Mouse (Mus musculus): ENCODE measurements around the gene Samd10. TPM values are rescaled to one million over a fixed set of nuclear protein-coding genes. Genes with fewer than 3 reads are reported as not detected.
A peak's percentile ranks its signal among the peaks of the same experiment; 100 is the strongest.

The Samd10 gene
- 61.7 and 61.8 TPM in 2 replicates for polyA plus RNA-seq (2012; rRNA removed)

- H3K27me3 ChIP-seq (ENCODE audit: control insufficient read depth, insufficient read depth, low read length), result no peaks in the 10 kb centered on the region
- peak within 1 kb of the TSS; percentile 80 for H3K4me3 ChIP-seq (ENCODE audit: control insufficient read depth, low read depth, low read length)
- H3K27ac ChIP-seq (ENCODE audit: control insufficient read depth, insufficient read depth, low read depth, low read length), result peak within 1 kb of the TSS; percentile 86
- H3K36me3 ChIP-seq (ENCODE audit: control insufficient read depth, insufficient read depth, low read length), result peaks cover 2% of the 10 kb centered on the region
- TF ChIP-seq POLR2A (IDR thresholded peaks at IDR 0.05; ENCODE audit: control insufficient read depth, low read depth, low read length) (no peak; the same call in 1 of the 2 replicates), CTCF (IDR thresholded peaks at IDR 0.05; ENCODE audit: control insufficient read depth, insufficient read depth, insufficient replicate concordance, low read depth, low read length) (no peak)
- peaks cover 21% of the 10 kb centered on the region for H3K4me1 ChIP-seq (ENCODE audit: control insufficient read depth, insufficient read depth, low read length)
Measured at GRCm38 (mm10) chr2:181598454-181599351, at the start of gene Samd10. Gene Samd10, minus strand, starts transcription at chr2:181599212.

- Histone ChIP-seq H3K4me1 (ENCODE audit: control insufficient read depth, insufficient read depth, low read length) (no peaks in the 10 kb centered on the region), H3K36me3 (ENCODE audit: control insufficient read depth, insufficient read depth, low read length) (no peaks in the 10 kb centered on the region), H3K27ac (ENCODE audit: control insufficient read depth, insufficient read depth, low read depth, low read length) (no peak overlapping the region), H3K27me3 (ENCODE audit: control insufficient read depth, insufficient read depth, low read length) (no peaks in the 10 kb centered on the region), H3K4me3 (ENCODE audit: control insufficient read depth, low read depth, low read length) (no peak overlapping the region)
- TF ChIP-seq CTCF (IDR thresholded peaks at IDR 0.05; ENCODE audit: control insufficient read depth, insufficient read depth, insufficient replicate concordance, low read depth, low read length), result no peak
- no peak for TF ChIP-seq POLR2A (IDR thresholded peaks at IDR 0.05; ENCODE audit: control insufficient read depth, low read depth, low read length)
Measured at GRCm38 (mm10) chr2:181646626-181647472, 47.8 kb upstream of the Samd10 start.

- Histone ChIP-seq H3K4me3 (ENCODE audit: control insufficient read depth, low read depth, low read length) (no peak overlapping the region), H3K27ac (ENCODE audit: control insufficient read depth, insufficient read depth, low read depth, low read length) (no peak overlapping the region), H3K4me1 (ENCODE audit: control insufficient read depth, insufficient read depth, low read length) (no peaks in the 10 kb centered on the region), H3K36me3 (ENCODE audit: control insufficient read depth, insufficient read depth, low read length) (no peaks in the 10 kb centered on the region), H3K27me3 (ENCODE audit: control insufficient read depth, insufficient read depth, low read length) (no peaks in the 10 kb centered on the region)
- no peak for TF ChIP-seq CTCF (IDR thresholded peaks at IDR 0.05; ENCODE audit: control insufficient read depth, insufficient read depth, insufficient replicate concordance, low read depth, low read length)
Measured at GRCm38 (mm10) chr2:181645666-181646065, 46.7 kb upstream of the Samd10 start.

GRCm38 (mm10) chr2:181644361-181644760 lies 45.3 kb upstream of the Samd10 start:
- Histone ChIP-seq H3K27me3 (ENCODE audit: control insufficient read depth, insufficient read depth, low read length) (no peaks in the 10 kb centered on the region), H3K4me1 (ENCODE audit: control insufficient read depth, insufficient read depth, low read length) (no peaks in the 10 kb centered on the region), H3K27ac (ENCODE audit: control insufficient read depth, insufficient read depth, low read depth, low read length) (no peak overlapping the region), H3K4me3 (ENCODE audit: control insufficient read depth, low read depth, low read length) (no peak overlapping the region), H3K36me3 (ENCODE audit: control insufficient read depth, insufficient read depth, low read length) (no peaks in the 10 kb centered on the region)
- TF ChIP-seq POLR2A (IDR thresholded peaks at IDR 0.05; ENCODE audit: control insufficient read depth, low read depth, low read length) (no peak), CTCF (IDR thresholded peaks at IDR 0.05; ENCODE audit: control insufficient read depth, insufficient read depth, insufficient replicate concordance, low read depth, low read length) (no peak)

GRCm38 (mm10) chr2:181635865-181636264 lies 36.9 kb upstream of the Samd10 start:
- H3K4me1 ChIP-seq (ENCODE audit: control insufficient read depth, insufficient read depth, low read length), result no peaks in the 10 kb centered on the region
- no peak overlapping the region for H3K4me3 ChIP-seq (ENCODE audit: control insufficient read depth, low read depth, low read length)
- no peaks in the 10 kb centered on the region for H3K27me3 ChIP-seq (ENCODE audit: control insufficient read depth, insufficient read depth, low read length)
- H3K36me3 ChIP-seq (ENCODE audit: control insufficient read depth, insufficient read depth, low read length), result peaks cover 1% of the 10 kb centered on the region; the same call in 1 of the 2 replicates
- TF ChIP-seq CTCF (IDR thresholded peaks at IDR 0.05; ENCODE audit: control insufficient read depth, insufficient read depth, insufficient replicate concordance, low read depth, low read length) (no peak), POLR2A (IDR thresholded peaks at IDR 0.05; ENCODE audit: control insufficient read depth, low read depth, low read length) (no peak)
- H3K27ac ChIP-seq (ENCODE audit: control insufficient read depth, insufficient read depth, low read depth, low read length), result no peak overlapping the region

GRCm38 (mm10) chr2:181632624-181633023 lies 33.6 kb upstream of the Samd10 start:
- no peak for TF ChIP-seq POLR2A (IDR thresholded peaks at IDR 0.05; ENCODE audit: control insufficient read depth, low read depth, low read length)
- TF ChIP-seq CTCF (IDR thresholded peaks at IDR 0.05; ENCODE audit: control insufficient read depth, insufficient read depth, insufficient replicate concordance, low read depth, low read length), result no peak
- peaks cover 1% of the 10 kb centered on the region; the same call in 1 of the 2 replicates for H3K36me3 ChIP-seq (ENCODE audit: control insufficient read depth, insufficient read depth, low read length)
- H3K4me1 ChIP-seq (ENCODE audit: control insufficient read depth, insufficient read depth, low read length), result no peaks in the 10 kb centered on the region
- no peak overlapping the region for H3K27ac ChIP-seq (ENCODE audit: control insufficient read depth, insufficient read depth, low read depth, low read length)
- H3K4me3 ChIP-seq (ENCODE audit: control insufficient read depth, low read depth, low read length), result no peak overlapping the region
- no peaks in the 10 kb centered on the region for H3K27me3 ChIP-seq (ENCODE audit: control insufficient read depth, insufficient read depth, low read length)

GRCm38 (mm10) chr2:181628471-181628870 lies 29.5 kb upstream of the Samd10 start:
- Histone ChIP-seq H3K4me1 (ENCODE audit: control insufficient read depth, insufficient read depth, low read length) (no peaks in the 10 kb centered on the region), H3K36me3 (ENCODE audit: control insufficient read depth, insufficient read depth, low read length) (peaks cover 1% of the 10 kb centered on the region; the same call in 1 of the 2 replicates), H3K27ac (ENCODE audit: control insufficient read depth, insufficient read depth, low read depth, low read length) (no peak overlapping the region), H3K4me3 (ENCODE audit: control insufficient read depth, low read depth, low read length) (no peak overlapping the region), H3K27me3 (ENCODE audit: control insufficient read depth, insufficient read depth, low read length) (no peaks in the 10 kb centered on the region)
- TF ChIP-seq POLR2A (IDR thresholded peaks at IDR 0.05; ENCODE audit: control insufficient read depth, low read depth, low read length) (no peak), CTCF (IDR thresholded peaks at IDR 0.05; ENCODE audit: control insufficient read depth, insufficient read depth, insufficient replicate concordance, low read depth, low read length) (no peak)

All from testis, adult 2 months (tissue).